Mouse (Mus musculus): ENCODE results near the gene Nup133.

Nup133 gene

DNA sequence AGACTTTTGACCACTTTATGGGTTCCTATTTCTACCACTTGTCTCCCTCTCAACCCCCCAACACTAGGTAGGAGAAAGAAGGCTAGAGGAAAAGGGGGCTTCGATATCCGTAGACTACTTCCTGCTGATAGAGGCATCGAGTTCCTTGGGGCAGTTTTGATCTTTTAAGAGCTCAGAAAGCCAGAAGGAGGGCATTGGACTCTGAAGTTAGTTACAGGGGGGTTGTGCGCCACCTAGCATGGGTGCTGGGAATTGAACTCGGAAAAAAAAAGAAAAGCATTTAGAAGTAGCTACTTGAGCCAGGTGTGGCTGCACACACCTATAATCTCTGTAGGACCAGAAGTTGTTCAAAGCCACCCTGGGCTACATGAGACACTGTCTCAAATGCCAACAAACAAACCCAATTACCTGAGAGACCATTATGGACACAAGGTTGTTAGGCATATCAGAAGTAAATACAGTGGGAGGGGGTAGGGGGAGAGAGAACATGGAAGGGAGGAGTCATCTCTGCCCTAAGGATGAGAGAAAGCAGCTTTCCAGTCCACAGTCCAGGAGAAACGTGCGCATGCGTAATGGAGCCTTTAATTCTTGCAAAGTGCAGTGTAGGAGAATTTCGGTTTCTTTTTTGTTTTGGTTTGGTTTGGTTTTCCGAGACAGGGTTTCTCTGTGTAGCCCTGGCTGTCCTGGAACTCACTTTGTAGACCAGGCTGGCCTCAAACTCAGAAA is 1.2 kb upstream of the Nup133 start:
- peak; percentile 59 for DNase-seq

DNA sequence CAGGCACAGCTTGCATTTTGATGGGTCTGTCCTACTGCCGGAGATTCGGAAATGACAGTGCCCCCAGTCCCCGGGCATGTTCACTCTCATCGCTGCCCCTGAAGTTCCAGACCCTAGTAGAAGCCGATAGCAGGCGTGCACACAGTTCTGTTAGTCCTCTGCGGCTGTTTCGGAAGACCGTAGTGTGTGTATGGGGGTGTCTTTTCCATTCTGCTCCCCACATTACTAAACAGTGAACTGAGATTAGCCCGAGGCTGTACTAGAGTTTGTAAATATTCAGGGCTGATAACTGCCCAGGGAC is 571 bp upstream of the Nup133 start:
- DNase-seq, result no peak

GRCm38 (mm10) chr8:123929026-123929425 is 20.0 kb downstream of the Nup133 start:
- no peak for DNase-seq

- no peak for DNase-seq
These were observed 23.4 kb downstream of the Nup133 start for GRCm38 (mm10) chr8:123925671-123926070.

DNA sequence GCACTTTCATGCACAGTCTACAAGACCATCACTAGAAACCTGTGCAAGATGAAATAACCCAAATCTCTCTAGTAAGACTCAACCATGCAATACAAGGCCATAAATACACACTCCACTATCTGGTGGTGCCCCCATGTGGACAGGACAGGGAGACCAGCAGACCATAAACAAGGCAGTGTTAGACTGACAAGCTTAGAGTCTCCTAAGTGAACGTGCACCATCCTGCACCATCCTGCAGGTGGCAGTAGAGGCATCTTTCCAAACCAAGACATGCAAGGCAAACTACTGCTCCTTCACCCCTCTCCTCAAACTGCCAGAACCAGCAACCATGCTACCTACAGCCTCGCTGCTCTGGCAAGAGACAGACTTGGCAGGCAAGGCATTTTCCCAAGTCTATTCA is 24.3 kb downstream of the Nup133 start:
- peak; percentile 89 for DNase-seq

GRCm38 (mm10) chr8:123914635-123915034 is 34.4 kb downstream of the Nup133 start:
- no peak for DNase-seq

DNA sequence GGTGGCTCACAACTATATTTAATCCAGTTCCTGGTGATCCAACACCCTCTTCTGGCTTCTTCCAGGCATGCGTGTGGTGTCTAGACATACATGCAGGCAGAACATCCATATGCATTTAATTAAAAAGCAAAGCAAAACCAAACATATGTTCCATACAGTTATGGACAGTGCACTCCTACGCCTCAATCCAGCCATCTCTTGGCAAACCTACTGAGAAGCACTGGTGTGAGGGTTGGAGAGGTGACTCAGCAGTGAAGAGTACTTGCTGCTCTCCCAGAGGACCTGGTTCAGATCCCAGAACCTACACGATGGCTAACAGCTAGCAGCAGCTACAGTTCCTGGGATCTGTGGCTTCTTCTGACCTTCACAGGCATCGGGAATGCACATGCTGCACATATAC is 36.8 kb downstream of the Nup133 start:
- DNase-seq, result no peak

- DNase-seq, result no peak
These were observed 41.5 kb downstream of the Nup133 start for GRCm38 (mm10) chr8:123907604-123908003.

- no peak for DNase-seq
These were observed 46.4 kb downstream of the Nup133 start for GRCm38 (mm10) chr8:123902653-123903052.

DNA sequence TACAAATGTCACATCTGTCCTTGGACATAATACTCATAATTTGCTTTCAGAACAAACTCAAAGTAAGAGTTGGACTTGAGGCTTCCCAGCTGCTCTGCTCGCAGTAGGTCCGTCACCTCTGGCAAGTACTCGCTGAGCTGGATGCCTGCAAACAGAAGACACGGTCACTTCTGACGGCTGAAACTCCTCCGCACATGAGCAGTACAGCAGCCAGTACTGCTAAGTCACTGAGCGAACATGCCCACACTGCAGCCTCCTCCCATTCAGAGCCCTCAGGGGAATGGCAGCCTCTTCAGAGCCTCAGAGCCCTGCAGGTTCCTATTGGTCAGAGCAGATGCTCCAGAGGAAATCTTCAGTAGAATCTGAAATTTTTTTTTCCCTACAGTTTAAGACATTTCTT is 49.7 kb downstream of the Nup133 start:
- DNase-seq, result no peak

GRCm38 (mm10) chr8:123898576-123898975 is 50.5 kb downstream of the Nup133 start:
- DNase-seq, result peak; percentile 47

- DNase-seq, result no peak
These were observed 52.3 kb downstream of the Nup133 start for GRCm38 (mm10) chr8:123896774-123897173.

- DNase-seq, result no peak
These were observed 52.7 kb downstream of the Nup133 start for GRCm38 (mm10) chr8:123896366-123896761.

DNA sequence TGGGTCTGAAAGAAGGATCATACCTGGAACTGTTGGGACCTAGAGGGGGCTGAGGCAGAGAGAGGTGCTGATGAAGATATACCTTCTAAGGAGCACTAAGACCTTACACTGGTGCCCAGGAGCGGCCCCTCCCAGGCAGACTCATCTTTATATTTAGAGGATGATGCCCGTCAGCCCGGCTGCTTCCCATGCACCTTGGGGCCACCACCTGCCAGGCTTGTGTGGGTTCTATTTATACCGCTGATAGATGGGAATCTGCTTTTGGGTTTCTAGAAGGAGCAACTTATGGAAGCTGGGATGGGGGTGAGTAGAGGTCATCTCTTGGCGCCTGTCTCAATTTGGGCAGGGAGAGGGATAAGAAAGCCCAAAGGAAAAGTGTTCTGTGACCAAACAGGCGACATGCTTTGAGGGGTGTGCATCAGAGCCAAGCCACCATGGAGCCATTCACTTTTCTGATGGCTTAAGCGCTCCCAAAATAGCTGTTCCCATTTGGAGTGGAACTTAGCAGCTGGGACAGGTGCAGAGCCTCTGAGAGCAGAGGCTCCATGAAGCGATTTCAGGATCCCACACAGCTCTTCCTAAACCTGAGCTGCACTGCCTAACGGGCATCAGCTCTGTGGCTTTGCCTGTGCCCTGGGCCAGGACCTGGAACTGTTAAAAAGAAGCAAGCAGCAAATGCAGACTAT is 53.2 kb downstream of the Nup133 start:
- peak; percentile 43 for DNase-seq

- DNase-seq, result no peak
These were observed 53.8 kb downstream of the Nup133 start for GRCm38 (mm10) chr8:123895230-123895629.

DNA sequence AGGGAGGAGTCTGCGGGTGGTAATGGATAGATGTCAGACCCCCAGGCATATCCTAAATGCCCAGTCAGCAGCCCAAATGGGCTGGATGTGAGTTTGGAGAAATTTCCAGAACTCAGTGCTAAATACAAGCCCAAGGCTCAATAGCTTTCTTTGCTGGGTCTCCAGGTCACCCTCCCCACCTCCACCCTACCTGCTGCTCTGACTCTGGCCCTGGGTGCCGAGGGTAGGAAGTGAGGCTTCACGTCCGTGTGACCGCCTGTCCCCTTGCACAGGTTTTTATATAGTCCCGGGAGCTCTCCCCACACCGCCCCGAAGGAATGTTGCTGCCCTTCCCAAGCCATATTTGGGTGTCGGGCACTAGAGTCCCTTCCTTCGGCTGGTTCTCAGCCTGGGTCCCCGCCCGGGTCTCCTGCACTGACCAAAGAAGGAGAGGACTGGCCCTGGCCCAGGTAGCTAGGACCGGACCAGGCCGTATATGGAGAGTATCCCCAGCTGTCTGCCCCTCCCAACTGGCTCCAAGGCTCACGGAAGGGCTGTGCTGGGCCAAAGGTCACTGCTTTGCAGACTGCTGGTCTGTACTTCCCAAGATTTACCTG is 54.5 kb downstream of the Nup133 start, which contains the start of gene Acta1:
Acta1 (minus strand) TSS at position 250 of the 596 bp plus-strand sequence.
- peak; percentile 32 for DNase-seq

GRCm38 (mm10) chr8:123893413-123893812 is 55.7 kb downstream of the Nup133 start:
- peak; percentile 59 for DNase-seq

DNA sequence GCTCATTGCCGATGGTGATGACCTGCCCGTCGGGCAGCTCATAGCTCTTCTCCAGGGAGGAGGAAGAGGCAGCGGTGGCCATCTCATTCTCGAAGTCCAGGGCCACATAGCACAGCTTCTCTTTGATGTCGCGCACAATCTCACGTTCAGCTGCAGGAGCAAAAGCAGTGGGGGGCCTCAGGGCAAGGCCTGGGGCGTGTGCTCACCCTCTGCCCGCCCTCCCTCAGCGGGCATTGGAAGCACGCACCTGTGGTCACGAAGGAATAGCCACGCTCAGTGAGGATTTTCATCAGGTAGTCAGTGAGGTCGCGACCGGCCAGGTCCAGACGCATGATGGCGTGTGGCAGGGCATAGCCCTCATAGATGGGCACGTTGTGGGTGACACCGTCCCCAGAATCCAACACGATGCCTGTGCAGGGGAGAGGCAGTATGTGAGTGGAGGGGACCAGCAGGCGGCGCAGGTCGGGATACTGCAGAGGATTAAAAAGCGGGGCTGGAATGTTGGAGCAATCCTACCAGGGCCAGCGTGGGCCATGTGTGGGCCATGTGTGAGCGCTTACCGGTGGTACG is 56.4 kb downstream of the Nup133 start:
- DNase-seq, result peak; percentile 64

DNA sequence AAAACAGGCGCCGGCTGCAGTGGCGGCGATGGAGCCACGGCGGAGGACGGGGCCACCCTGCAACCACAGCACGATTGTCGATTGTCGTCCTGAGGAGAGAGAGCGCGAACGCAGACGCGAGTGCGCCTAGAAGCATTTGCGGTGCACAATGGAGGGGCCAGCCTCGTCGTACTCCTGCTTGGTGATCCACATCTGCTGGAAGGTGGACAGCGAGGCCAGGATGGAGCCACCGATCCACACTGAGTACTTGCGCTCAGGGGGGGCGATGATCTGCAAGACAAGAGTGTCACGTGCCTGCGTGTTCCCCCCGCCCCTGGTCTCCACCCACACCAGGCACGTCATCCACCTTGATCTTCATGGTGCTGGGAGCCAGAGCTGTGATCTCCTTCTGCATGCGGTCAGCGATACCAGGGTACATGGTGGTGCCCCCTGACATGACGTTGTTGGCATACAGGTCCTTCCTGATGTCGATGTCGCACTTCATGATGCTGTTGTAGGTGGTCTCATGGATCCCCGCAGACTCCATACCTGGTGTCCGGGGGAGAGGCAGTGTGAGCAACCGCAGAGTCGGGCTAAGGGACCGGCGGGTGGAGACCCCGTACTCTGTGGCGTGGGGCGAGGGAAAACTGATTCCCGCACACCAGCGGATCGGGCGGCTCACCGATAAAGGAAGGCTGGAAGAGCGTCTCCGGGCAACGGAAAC is 57.0 kb downstream of the Nup133 start:
- peak; percentile 95 for DNase-seq

DNA sequence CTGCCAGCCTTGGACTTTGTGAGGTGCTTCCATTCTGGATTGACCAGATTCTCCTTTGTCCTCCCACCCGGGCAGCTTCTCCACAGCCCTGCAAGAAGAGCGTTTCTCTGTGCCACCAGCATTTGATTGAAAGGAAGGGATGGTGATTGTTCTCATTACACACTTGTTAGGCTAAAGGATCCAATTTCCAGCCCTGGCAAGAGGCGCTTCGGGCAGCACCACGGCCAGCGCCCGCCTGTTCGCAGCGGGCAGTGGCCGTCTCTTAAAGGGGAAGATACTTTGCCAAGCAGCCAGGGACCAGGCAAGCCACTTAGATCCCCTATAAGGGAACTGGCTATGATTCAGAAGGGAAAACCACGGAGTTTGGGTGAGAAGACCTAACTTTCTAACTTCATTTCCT is 57.8 kb downstream of the Nup133 start:
- DNase-seq, result peak; percentile 85

GRCm38 (mm10) chr8:123889797-123890196 is 59.3 kb downstream of the Nup133 start:
- no peak for DNase-seq

- DNase-seq, result no peak
These were observed 61.1 kb downstream of the Nup133 start for GRCm38 (mm10) chr8:123887956-123888355.

DNA sequence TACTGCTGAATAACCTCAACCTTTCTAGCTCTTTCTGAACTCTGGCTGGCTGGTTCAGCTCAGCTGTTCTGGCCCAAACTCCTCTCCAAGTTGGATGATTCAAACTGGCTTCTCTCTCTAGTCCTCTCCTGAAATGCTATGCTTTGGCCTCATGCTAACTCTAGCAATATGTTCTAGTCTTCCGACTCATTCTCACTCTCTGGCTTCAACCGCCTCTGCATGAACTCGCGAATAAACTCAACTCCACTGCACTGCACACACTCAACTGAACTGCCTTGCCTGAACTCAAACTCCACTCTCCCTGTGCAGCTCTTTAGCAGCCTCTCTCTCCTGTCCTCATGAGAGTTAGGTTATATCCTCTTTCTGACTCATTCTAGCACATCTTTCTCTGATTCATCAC is 61.9 kb downstream of the Nup133 start:
- DNase-seq, result no peak

Data from cerebellum, adult 9-11 months (tissue).